14 mouse cellular contexts compared by ENCODE assay signal in the genomic region with DNA sequence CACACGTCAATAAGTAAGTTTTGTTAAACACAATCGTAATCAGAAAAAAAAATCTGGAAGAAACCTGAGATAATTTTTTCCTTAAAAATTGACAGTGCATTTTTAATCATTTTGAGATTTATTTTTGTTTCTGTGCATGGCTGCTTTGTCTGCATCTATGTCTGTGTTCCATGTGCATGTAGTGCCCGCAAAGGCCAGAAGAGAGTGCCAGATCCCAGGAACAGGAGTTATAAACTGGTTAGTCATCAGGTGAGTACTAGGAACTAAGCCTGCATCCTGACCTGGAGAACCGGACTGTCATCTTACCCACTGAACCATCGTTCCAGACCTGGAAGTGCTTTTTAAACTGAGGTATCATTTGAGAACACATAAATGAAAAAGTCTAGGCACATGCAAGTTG.
DNase-seq lines count a peak whose midpoint lies in the region; ATAC-seq and TF ChIP-seq lines count a peak whose summit lies in the region.
"Had no signal": no experiment of that assay in that cellular context is flagged by ENCODE, and none has a peak within 500 bp of the region (broad histone marks: within the 10 kb centered on the region; RNA-seq: fewer than 3 reads in every experiment).

No protein-coding gene starts in this region.

- no peak for DNase-seq in heart, postnatal 0 days (ENCODE audit: low spot score)
- DNase-seq in heart, adult 8-10 months (ENCODE audit: low spot score): no peak
- DNase-seq in lung, embryonic 14.5 days: peak; percentile 19
- DNase-seq in lung, postnatal 14 days: no peak
- DNase-seq in brain, embryonic 14.5 days (ENCODE audit: low read depth): peak; percentile 32
- DNase-seq in adrenal gland, adult (ENCODE audit: inconsistent age in 2 of 2, low spot score in 1 of 2): no peak
- no peak for DNase-seq in cerebellum, postnatal 36 days
- DNase-seq: cerebellum, adult 8-10 months; lung, postnatal 4 days had no signal

- no peaks in the 10 kb centered on the region for H3K4me1 ChIP-seq in heart, postnatal 0 days (ENCODE audit: control insufficient read depth, insufficient read depth)
- H3K4me1 ChIP-seq in lung, embryonic 14.5 days (ENCODE audit: insufficient read depth): peaks cover 8% of the 10 kb centered on the region
- no peaks in the 10 kb centered on the region for H3K4me1 ChIP-seq in ES-Bruce4 (ENCODE audit: control insufficient read depth, insufficient read depth, low read length)
- H3K4me1 ChIP-seq: stomach, embryonic 15.5 days had no signal

- no peak for TF ChIP-seq POLR2A in ES-Bruce4 (IDR thresholded peaks at IDR 0.05; ENCODE audit: insufficient read depth, low read length)
- no peak for TF ChIP-seq POLR2A in brain, embryonic 14.5 days (IDR thresholded peaks at IDR 0.05; ENCODE audit: borderline replicate concordance, extremely low read depth, insufficient read depth, insufficient read length, poor library complexity, severe bottlenecking)

- H3K36me3 ChIP-seq in heart, postnatal 0 days (replicated peaks; ENCODE audit: control insufficient read depth, insufficient read depth, low read length): no peaks in the 10 kb centered on the region
- no peaks in the 10 kb centered on the region for H3K36me3 ChIP-seq in lung, embryonic 14.5 days (ENCODE audit: insufficient read depth)
- H3K36me3 ChIP-seq in ES-Bruce4 (ENCODE audit: control insufficient read depth, insufficient read depth, low read length, poor library complexity, severe bottlenecking): no peaks in the 10 kb centered on the region
- H3K36me3 ChIP-seq: embryonic facial prominence, embryonic 12.5 days; G1E; stomach, embryonic 15.5 days had no signal

- no peaks in the 10 kb centered on the region for H3K27me3 ChIP-seq in heart, postnatal 0 days (ENCODE audit: control insufficient read depth, insufficient read depth, low read length)
- H3K27me3 ChIP-seq in lung, embryonic 14.5 days (ENCODE audit: insufficient read depth, low read length): no peaks in the 10 kb centered on the region
- H3K27me3 ChIP-seq in ES-Bruce4 (ENCODE audit: control insufficient read depth, insufficient read depth, low read length, poor library complexity, severe bottlenecking): no peaks in the 10 kb centered on the region; the same call in 1 of the 2 replicates
- H3K27me3 ChIP-seq: embryonic facial prominence, embryonic 12.5 days; stomach, embryonic 15.5 days had no signal

- no peak overlapping the region for H3K9ac ChIP-seq in heart, postnatal 0 days (replicated peaks; ENCODE audit: low read depth, low read length)
- no peak overlapping the region for H3K9ac ChIP-seq in lung, embryonic 14.5 days
- H3K9ac ChIP-seq in ES-Bruce4 (ENCODE audit: low read depth, poor library complexity, severe bottlenecking): no peak overlapping the region
- H3K9ac ChIP-seq: embryonic facial prominence, embryonic 12.5 days; stomach, embryonic 15.5 days had no signal

- no peak overlapping the region for H3K4me3 ChIP-seq in heart, postnatal 0 days (ENCODE audit: low read depth, low read length)
- no peak overlapping the region for H3K4me3 ChIP-seq in lung, embryonic 14.5 days (ENCODE audit: low read depth, low read length)
- H3K4me3 ChIP-seq in ES-Bruce4 (ENCODE audit: low read depth, low read length): no peak overlapping the region
- H3K4me3 ChIP-seq: embryonic facial prominence, embryonic 12.5 days; stomach, embryonic 15.5 days had no signal

- 85% methylated on average over 5 of the region's 5 CpGs for WGBS in heart, postnatal 0 days
- WGBS in lung, embryonic 14.5 days: 84% methylated on average over 5 of the region's 5 CpGs

- H3K4me2 ChIP-seq in heart, postnatal 0 days (ENCODE audit: low read depth, low read length): no peak overlapping the region
- H3K4me2 ChIP-seq in lung, embryonic 14.5 days: no peak overlapping the region
- H3K4me2 ChIP-seq: embryonic facial prominence, embryonic 12.5 days; liver, embryonic 11.5 days; stomach, embryonic 15.5 days had no signal

- no peaks in the 10 kb centered on the region for H3K9me3 ChIP-seq in heart, postnatal 0 days (replicated peaks; ENCODE audit: control insufficient read depth, low read length)
- no peaks in the 10 kb centered on the region for H3K9me3 ChIP-seq in lung, embryonic 14.5 days (ENCODE audit: low read depth, low read length)
- no peaks in the 10 kb centered on the region for H3K9me3 ChIP-seq in ES-Bruce4 (replicated peaks; ENCODE audit: control insufficient read depth, insufficient read depth, low read length, poor library complexity, severe bottlenecking)
- H3K9me3 ChIP-seq: embryonic facial prominence, embryonic 12.5 days; stomach, embryonic 15.5 days had no signal

- no peak overlapping the region for H3K27ac ChIP-seq in heart, postnatal 0 days (ENCODE audit: low read depth)
- H3K27ac ChIP-seq in lung, embryonic 14.5 days (ENCODE audit: low read depth): no peak overlapping the region
- no peak overlapping the region for H3K27ac ChIP-seq in ES-Bruce4 (ENCODE audit: insufficient read depth, low read length)
- H3K27ac ChIP-seq: embryonic facial prominence, embryonic 12.5 days; stomach, embryonic 15.5 days had no signal

- no peak for TF ChIP-seq EP300 in heart, postnatal 0 days (IDR thresholded peaks at IDR 0.05; ENCODE audit: low read depth)
- no peak for TF ChIP-seq EP300 in ES-Bruce4 (IDR thresholded peaks at IDR 0.05; ENCODE audit: insufficient read depth, low read depth, low read length)

- TF ChIP-seq CTCF in heart, postnatal 0 days (IDR thresholded peaks at IDR 0.05; ENCODE audit: low read depth): peak; percentile 36
- TF ChIP-seq CTCF in lung, embryonic 14.5 days (IDR thresholded peaks at IDR 0.05; ENCODE audit: low read depth): peak; percentile 43
- TF ChIP-seq CTCF in ES-Bruce4 (IDR thresholded peaks at IDR 0.05; ENCODE audit: low read depth, low read length): peak; percentile 17
- TF ChIP-seq CTCF in brain, embryonic 14.5 days (IDR thresholded peaks at IDR 0.05; ENCODE audit: borderline replicate concordance, extremely low read depth, insufficient read depth, insufficient read length): peak; percentile 40; the same call in 1 of the 2 replicates

- ATAC-seq in heart, postnatal 0 days (ENCODE audit: insufficient read depth, low read depth): no peak
- ATAC-seq in lung, embryonic 14.5 days (ENCODE audit: insufficient read depth): no peak

Comparison
In these comparisons a context has a peak if more than half of its experiments do, and no peak if none do; other contexts are left out.
1. DNase-seq: peak in lung, embryonic 14.5 days (single experiment) and brain, embryonic 14.5 days (single experiment); none in heart, postnatal 0 days (single experiment), heart, adult 8-10 months (single experiment), lung, postnatal 14 days (single experiment), adrenal gland, adult (0 of 2) and cerebellum, postnatal 36 days (0 of 2).
2. Peak in every context shown above with its lines, with median percentiles within 50 percentile points of each other: CTCF ChIP-seq.